Mouse (Mus musculus): ENCODE results near the gene Galt. TPM values are rescaled to one million over a fixed set of nuclear protein-coding genes. Genes with fewer than 3 reads are reported as not detected.
"Not testable (repeated sequence)": the region's sequence is repeated elsewhere in the genome, so short reads cannot be mapped to it uniquely, and the experiment has no call there.

Gene Galt
- total RNA-seq, 2 experiments from 2014 or later, result 54.3 to 55.7 TPM

GRCm38 (mm10) chr4:41739260-41739659, 15.8 kb upstream of the Galt start:
- no peak for DNase-seq (ENCODE audit: extremely low spot score in 1 of 2, low spot score in 1 of 2)

GRCm38 (mm10) chr4:41740380-41741157, 14.5 kb upstream of the Galt start:
- peak; percentile 61 to 66 for DNase-seq (ENCODE audit: extremely low spot score in 1 of 2, low spot score in 1 of 2)

GRCm38 (mm10) chr4:41741158-41741560, 13.9 kb upstream of the Galt start:
- peak; percentile 79 to 85 for DNase-seq (ENCODE audit: extremely low spot score in 1 of 2, low spot score in 1 of 2)

GRCm38 (mm10) chr4:41744131-41744530, 10.9 kb upstream of the Galt start:
- no peak for DNase-seq (ENCODE audit: extremely low spot score in 1 of 2, low spot score in 1 of 2)

- DNase-seq (ENCODE audit: extremely low spot score in 1 of 2, low spot score in 1 of 2), result no peak
Observed at GRCm38 (mm10) chr4:41745021-41745420, 10.0 kb upstream of the Galt start.

GRCm38 (mm10) chr4:41755338-41756305, 594 bp downstream of the Galt start, which contains the start of gene Sigmar1:
Sigmar1 (minus strand) TSS chr4:41756157.
- DNase-seq (ENCODE audit: extremely low spot score in 1 of 2, low spot score in 1 of 2), result peak; percentile 75 to 79

GRCm38 (mm10) chr4:41756440-41756839, 1.4 kb downstream of the Galt start:
- DNase-seq (ENCODE audit: extremely low spot score in 1 of 2, low spot score in 1 of 2), result no peak

- no peak for DNase-seq (ENCODE audit: extremely low spot score in 1 of 2, low spot score in 1 of 2)
Observed at GRCm38 (mm10) chr4:41757321-41757720, 2.3 kb downstream of the Galt start.

GRCm38 (mm10) chr4:41758021-41758420, 3.0 kb downstream of the Galt start:
- DNase-seq (ENCODE audit: extremely low spot score in 1 of 2, low spot score in 1 of 2), result no peak

GRCm38 (mm10) chr4:41758701-41759100, 3.7 kb downstream of the Galt start:
- DNase-seq (ENCODE audit: extremely low spot score in 1 of 2, low spot score in 1 of 2), result no peak

- DNase-seq (ENCODE audit: extremely low spot score in 1 of 2, low spot score in 1 of 2), result no peak
Observed at GRCm38 (mm10) chr4:41759206-41759605, 4.2 kb downstream of the Galt start.

GRCm38 (mm10) chr4:41759656-41760287, 4.7 kb downstream of the Galt start:
- no peak for DNase-seq (ENCODE audit: extremely low spot score in 1 of 2, low spot score in 1 of 2)

- peak; percentile 44 to 52 for DNase-seq (ENCODE audit: extremely low spot score in 1 of 2, low spot score in 1 of 2)
Observed at GRCm38 (mm10) chr4:41760288-41760721, 5.3 kb downstream of the Galt start.

- no peak for DNase-seq (ENCODE audit: extremely low spot score in 1 of 2, low spot score in 1 of 2)
Observed at GRCm38 (mm10) chr4:41760911-41761310, 5.9 kb downstream of the Galt start.

- DNase-seq (ENCODE audit: extremely low spot score in 1 of 2, low spot score in 1 of 2), result no peak
Observed at GRCm38 (mm10) chr4:41761680-41762079, 6.7 kb downstream of the Galt start.

- DNase-seq (ENCODE audit: extremely low spot score in 1 of 2, low spot score in 1 of 2), result no peak
Observed at GRCm38 (mm10) chr4:41762099-41762687, 7.2 kb downstream of the Galt start.

GRCm38 (mm10) chr4:41762688-41763114, 7.7 kb downstream of the Galt start:
- DNase-seq (ENCODE audit: extremely low spot score in 1 of 2, low spot score in 1 of 2), result peak in 1 of 2 experiments; percentile 44

- not testable (repeated sequence) for DNase-seq (ENCODE audit: extremely low spot score in 1 of 2, low spot score in 1 of 2)
Observed at GRCm38 (mm10) chr4:41763176-41763575, 8.1 kb downstream of the Galt start.

GRCm38 (mm10) chr4:41767301-41767700, 12.3 kb downstream of the Galt start:
- DNase-seq (ENCODE audit: extremely low spot score in 1 of 2, low spot score in 1 of 2), result not testable (repeated sequence)

- not testable (repeated sequence) for DNase-seq (ENCODE audit: extremely low spot score in 1 of 2, low spot score in 1 of 2)
Observed at GRCm38 (mm10) chr4:41772946-41773345, 17.9 kb downstream of the Galt start.

Data from layer of hippocampus, postnatal 25 days (tissue).